Mouse (Mus musculus) heart, embryonic 16.5 days (tissue): ENCODE results near the gene Cdc123. TPM values are rescaled to one million over a fixed set of nuclear protein-coding genes. Genes with fewer than 3 reads are reported as not detected.

Experiments
- ATAC-seq: fragments of 200-750 bp; cut with Nextera tagmentation; replicated peaks from 2 replicates; pipeline ENCODE4 v1.8.0; 2017; ENCODE audit warnings: moderate number of reproducible peaks; ENCODE audit not compliant: insufficient read depth, low FRiP score; ENCODE audit errors: extremely low read depth
- H3K27ac ChIP-seq: fragments of 300-500 bp; sonication (generic); 2 replicates; pipeline ENCODE4 v1.5.1; 2014; ENCODE audit warnings: mild to moderate bottlenecking, low read length, control low read depth, moderate library complexity
- H3K27me3 ChIP-seq: fragments of 300-500 bp; sonication (generic); 2 replicates; pipeline ENCODE4 v1.6.1; 2014; ENCODE audit warnings: low read length, mixed read lengths; ENCODE audit not compliant: control insufficient read depth, insufficient read depth
- H3K36me3 ChIP-seq: fragments of 300-500 bp; sonication (generic); 2 replicates; pipeline ENCODE4 v1.6.1; 2014; ENCODE audit not compliant: control insufficient read depth, insufficient read depth
- H3K4me1 ChIP-seq: fragments of 300-500 bp; sonication (generic); 2 replicates; pipeline ENCODE4 v1.6.1; 2014; ENCODE audit warnings: low read length, mixed read lengths; ENCODE audit not compliant: control insufficient read depth, insufficient read depth
- H3K4me2 ChIP-seq: fragments of 300-500 bp; sonication (generic); 2 replicates; pipeline ENCODE4 v1.6.1; 2014; ENCODE audit warnings: low read depth, mild to moderate bottlenecking, control low read depth, low read length
- H3K4me3 ChIP-seq: fragments of 300-500 bp; sonication (generic); 2 replicates; pipeline ENCODE4 v1.5.1; 2014; ENCODE audit warnings: mild to moderate bottlenecking, control low read depth, low read length
- H3K9ac ChIP-seq: fragments of 300-500 bp; sonication (generic); 2 replicates; pipeline ENCODE4 v1.6.1; 2014; ENCODE audit warnings: low read length, control low read depth
- H3K9me3 ChIP-seq: fragments of 300-500 bp; sonication (generic); replicated peaks from 2 replicates; pipeline ENCODE4 v1.6.1; 2016; ENCODE audit warnings: low read length; ENCODE audit not compliant: control insufficient read depth
- WGBS: fragments of 180-500 bp; shearing (Covaris S2); extraction: QIAGEN DNeasy Blood & Tissue Kit; methylation state at CpG from one replicate; pipeline ENCODE4 v1.1.7; 2014; 5-methylcytosine and 5-hydroxymethylcytosine counted together
- polyA plus RNA-seq: library from polyadenylated mRNA; unstranded; fragments of >200 nt; fragmentation: Nextera tagmentation; extraction: Ambion mirVana; gene quantifications from 2 replicates; pipeline ENCODE4 v1.2.1, GENCODE M21; 2015

Cdc123 gene
- polyA plus RNA-seq, 1 experiment from 2014 or later = 184 TPM

DNA sequence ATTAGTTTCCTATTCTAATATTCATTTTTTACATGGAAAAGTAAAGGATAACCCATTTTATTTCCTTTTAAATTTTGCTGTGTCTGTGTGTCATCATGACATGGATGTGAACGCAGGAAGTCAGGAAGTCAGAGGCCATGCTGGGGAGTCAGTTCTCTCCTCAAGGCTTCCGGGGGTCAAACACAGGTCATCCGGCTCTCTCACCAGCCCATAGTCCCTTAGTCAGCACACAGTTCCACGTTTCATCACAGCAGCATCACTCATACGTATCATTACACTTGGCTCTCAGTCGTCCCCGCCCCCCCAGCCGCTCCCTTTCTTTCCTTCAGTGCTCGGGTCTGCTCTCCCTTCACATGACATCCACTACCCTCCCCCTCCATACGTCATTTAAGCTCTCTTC is 51.2 kb downstream of the Cdc123 start:
- no peak overlapping the region for H3K4me3 ChIP-seq
- H3K27ac ChIP-seq = no peak overlapping the region
- 81% methylated on average over 10 of the region's 10 CpGs for WGBS
- ATAC-seq = no peak
- no peak overlapping the region for H3K4me2 ChIP-seq
- no peaks in the 10 kb centered on the region for H3K4me1 ChIP-seq
- peaks cover 46% of the 10 kb centered on the region for H3K36me3 ChIP-seq
- H3K9me3 ChIP-seq = 0 out of 2 replicates have a peak, but pooled peaks cover 2% of the 10 kb centered on the region
- no peaks in the 10 kb centered on the region for H3K27me3 ChIP-seq
- no peak overlapping the region for H3K9ac ChIP-seq

DNA sequence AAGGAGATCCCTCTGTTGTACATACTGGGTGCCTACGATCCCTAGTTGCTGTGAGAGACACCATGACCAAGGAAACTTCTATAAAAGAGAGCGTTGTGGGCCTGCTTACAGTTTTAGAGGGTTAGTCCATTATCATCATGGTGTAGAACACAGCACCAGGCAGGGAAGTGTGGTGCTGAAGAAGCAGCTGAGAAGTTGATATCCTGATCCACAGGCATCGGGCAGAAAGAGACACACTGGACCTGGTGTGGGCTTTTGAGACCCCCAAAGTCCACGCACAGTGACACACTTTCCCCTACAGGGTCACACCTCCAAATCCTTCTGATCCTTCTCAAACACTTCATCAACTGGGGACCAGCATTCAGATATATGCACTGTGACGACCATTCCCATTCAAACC is 52.9 kb downstream of the Cdc123 start:
- Histone ChIP-seq H3K9ac (no peak overlapping the region), H3K27me3 (no peaks in the 10 kb centered on the region), H3K4me2 (no peak overlapping the region), H3K4me3 (no peak overlapping the region), H3K4me1 (no peaks in the 10 kb centered on the region), H3K36me3 (peaks cover 37% of the 10 kb centered on the region), H3K9me3 (0 out of 2 replicates have a peak, but pooled peaks cover 2% of the 10 kb centered on the region), H3K27ac (no peak overlapping the region)
- whole genome bisulfite sequencing = 93% methylated on average over 5 of the region's 5 CpGs
- no peak for ATAC-seq

DNA sequence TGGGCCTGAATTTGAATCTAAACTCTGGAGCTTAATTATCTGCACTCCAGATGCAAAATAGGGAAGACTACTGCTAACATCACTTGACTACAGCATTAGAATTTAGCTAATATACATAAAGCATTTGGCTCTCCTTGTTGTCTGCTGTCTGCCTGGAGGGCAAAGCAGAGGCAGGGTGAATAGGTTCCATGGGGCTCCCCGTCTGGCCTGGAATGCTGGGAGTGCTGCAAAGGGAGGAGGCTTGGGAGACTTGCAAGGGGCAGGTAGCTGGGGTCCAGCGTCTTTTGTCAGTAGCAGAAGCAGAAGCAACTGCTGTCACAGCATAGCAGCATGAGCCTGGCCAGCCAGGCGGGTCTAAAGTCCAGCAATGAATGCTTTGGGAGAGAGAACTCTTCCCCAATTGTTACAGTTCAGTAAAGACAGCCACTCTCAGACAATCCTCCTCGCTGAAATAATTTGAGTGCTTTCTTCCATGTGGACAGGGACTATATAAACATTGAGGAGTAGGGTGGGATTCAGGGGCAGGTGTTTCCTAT is 55.3 kb downstream of the Cdc123 start:
- ATAC-seq = no peak
- H3K4me3 ChIP-seq = no peak overlapping the region
- H3K4me1 ChIP-seq = no peaks in the 10 kb centered on the region
- no peak overlapping the region for H3K4me2 ChIP-seq
- peaks cover 16% of the 10 kb centered on the region for H3K36me3 ChIP-seq
- H3K9me3 ChIP-seq = 0 out of 2 replicates have a peak, but pooled peaks cover 2% of the 10 kb centered on the region
- no peak overlapping the region for H3K27ac ChIP-seq
- no peaks in the 10 kb centered on the region for H3K27me3 ChIP-seq
- H3K9ac ChIP-seq = no peak overlapping the region
- 43% methylated on average over 4 of the region's 4 CpGs for WGBS

- H3K27ac ChIP-seq = no peak overlapping the region
- 0 out of 2 replicates have a peak, but pooled peaks cover under 1% of the 10 kb centered on the region for H3K36me3 ChIP-seq
- H3K9me3 ChIP-seq = no peaks in the 10 kb centered on the region
- H3K4me3 ChIP-seq = no peak overlapping the region
- H3K4me2 ChIP-seq = no peak overlapping the region
- no peaks in the 10 kb centered on the region for H3K27me3 ChIP-seq
- 85% methylated on average over 3 of the region's 3 CpGs for WGBS
- H3K9ac ChIP-seq = no peak overlapping the region
- ATAC-seq = no peak
- no peaks in the 10 kb centered on the region for H3K4me1 ChIP-seq
Measured at GRCm38 (mm10) chr2:5787391-5787790, 57.6 kb downstream of the Cdc123 start.

DNA sequence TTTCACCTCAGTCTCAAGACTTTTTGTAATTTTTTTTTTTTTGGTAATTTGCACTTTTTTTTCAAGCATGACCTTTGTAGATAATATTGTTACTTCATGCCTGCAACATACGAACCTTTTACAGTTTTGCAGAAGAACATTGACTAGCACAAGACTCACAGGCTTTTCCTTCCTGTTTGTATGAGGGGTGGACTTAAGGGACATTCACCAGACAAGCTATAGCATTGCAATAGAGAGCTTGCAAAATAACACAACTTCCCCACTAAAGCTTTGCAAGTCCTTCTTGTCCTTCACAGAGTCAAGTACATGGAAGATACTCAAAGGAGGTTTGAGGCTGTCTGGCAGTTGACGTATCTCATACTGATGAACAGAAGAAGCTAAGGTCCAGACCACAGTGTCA is 72.5 kb downstream of the Cdc123 start:
- WGBS = 69% methylated on average over 2 of the region's 2 CpGs
- H3K9me3 ChIP-seq = no peaks in the 10 kb centered on the region
- H3K4me1 ChIP-seq = no peaks in the 10 kb centered on the region
- no peak overlapping the region for H3K4me3 ChIP-seq
- no peak overlapping the region for H3K9ac ChIP-seq
- H3K27me3 ChIP-seq = no peaks in the 10 kb centered on the region
- no peak overlapping the region for H3K27ac ChIP-seq
- no peak for ATAC-seq
- no peak overlapping the region for H3K4me2 ChIP-seq
- H3K36me3 ChIP-seq = no peaks in the 10 kb centered on the region

DNA sequence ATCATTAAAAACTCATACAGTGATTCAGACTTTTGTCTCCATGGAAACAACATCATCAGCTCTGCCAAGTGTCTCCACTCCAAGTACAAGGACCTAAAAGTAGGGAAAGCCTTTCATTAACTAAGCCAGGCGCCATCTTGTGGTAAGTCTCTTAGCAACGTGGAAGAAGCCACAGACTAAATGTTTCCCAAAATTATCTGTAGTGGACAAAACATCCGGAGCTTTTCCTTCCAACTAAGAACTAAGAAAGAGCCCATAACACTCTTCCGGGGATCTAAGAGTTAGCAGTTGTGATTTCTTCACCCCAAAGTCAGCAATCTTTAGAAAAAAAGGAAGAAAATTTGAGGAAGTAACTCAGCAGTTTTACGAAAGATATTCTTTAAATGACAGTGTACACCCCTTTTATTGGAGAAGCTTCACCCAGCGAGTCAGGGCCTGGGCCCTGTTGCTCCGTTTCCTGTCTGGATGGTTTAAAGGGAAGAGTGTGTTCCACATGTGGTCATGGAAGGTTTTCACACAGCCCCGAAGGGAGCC is 74.2 kb downstream of the Cdc123 start:
- Histone ChIP-seq H3K4me1 (no peaks in the 10 kb centered on the region), H3K36me3 (no peaks in the 10 kb centered on the region), H3K9me3 (no peaks in the 10 kb centered on the region), H3K9ac (no peak overlapping the region), H3K27me3 (no peaks in the 10 kb centered on the region), H3K4me2 (no peak overlapping the region), H3K4me3 (no peak overlapping the region), H3K27ac (no peak overlapping the region)
- 42% methylated on average over 8 of the region's 8 CpGs for WGBS
- ATAC-seq = no peak

DNA sequence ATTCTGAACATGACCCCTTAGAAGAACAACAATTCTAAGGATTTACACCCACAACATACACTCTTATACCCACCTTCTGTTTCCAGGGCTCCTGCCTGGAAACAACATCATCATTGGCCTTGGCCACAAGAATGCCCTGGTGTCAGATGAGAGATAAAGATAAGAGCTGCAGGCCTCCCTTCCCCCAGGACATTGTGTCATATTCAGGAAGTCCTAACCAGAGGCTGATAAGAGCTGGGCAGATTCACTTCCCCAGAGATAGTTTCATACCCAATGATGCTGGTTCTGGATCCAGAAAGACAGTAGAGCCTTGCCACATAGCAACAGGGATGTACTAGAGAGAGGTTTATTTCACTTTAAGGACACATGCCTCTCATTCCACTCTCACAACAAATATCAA is 75.3 kb downstream of the Cdc123 start:
- no peaks in the 10 kb centered on the region for H3K27me3 ChIP-seq
- no peaks in the 10 kb centered on the region for H3K9me3 ChIP-seq
- H3K4me2 ChIP-seq = no peak overlapping the region
- no peaks in the 10 kb centered on the region for H3K36me3 ChIP-seq
- no peak overlapping the region for H3K9ac ChIP-seq
- H3K27ac ChIP-seq = no peak overlapping the region
- H3K4me3 ChIP-seq = no peak overlapping the region
- no peaks in the 10 kb centered on the region for H3K4me1 ChIP-seq
- no peak for ATAC-seq

- WGBS = 73% methylated on average over 4 of the region's 4 CpGs
- Histone ChIP-seq H3K36me3 (no peaks in the 10 kb centered on the region), H3K27ac (no peak overlapping the region), H3K9ac (no peak overlapping the region), H3K4me1 (no peaks in the 10 kb centered on the region), H3K4me2 (no peak overlapping the region), H3K27me3 (no peaks in the 10 kb centered on the region), H3K4me3 (no peak overlapping the region), H3K9me3 (no peaks in the 10 kb centered on the region)
- no peak for ATAC-seq
Measured at GRCm38 (mm10) chr2:5768946-5769345, 76.0 kb downstream of the Cdc123 start.

DNA sequence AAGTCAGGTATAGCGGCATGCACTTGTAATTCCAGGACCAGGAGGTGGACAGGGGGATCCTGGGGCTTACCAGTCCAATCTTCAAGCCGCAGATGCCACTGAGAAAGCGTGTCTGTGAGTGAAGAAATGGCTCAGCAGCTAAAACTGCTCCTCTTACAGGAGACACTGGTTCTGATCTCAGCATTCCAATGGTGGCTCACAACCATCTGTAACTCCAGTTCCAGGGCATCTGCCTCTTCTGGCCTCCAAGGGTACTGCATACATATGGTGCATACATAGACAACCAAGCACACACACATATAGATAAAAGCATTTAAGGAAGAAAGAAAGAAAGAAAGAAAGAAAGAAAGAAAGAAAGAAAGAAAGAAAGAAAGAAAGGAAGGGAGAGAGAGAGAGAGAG is 82.9 kb downstream of the Cdc123 start:
- H3K27me3 ChIP-seq = no peaks in the 10 kb centered on the region
- H3K36me3 ChIP-seq = no peaks in the 10 kb centered on the region
- no peak overlapping the region for H3K9ac ChIP-seq
- 94% methylated on average over 3 of the region's 3 CpGs for WGBS
- no peaks in the 10 kb centered on the region for H3K4me1 ChIP-seq
- no peak overlapping the region for H3K4me2 ChIP-seq
- no peak for ATAC-seq
- peaks cover 2% of the 10 kb centered on the region; the same call in 1 of the 2 replicates for H3K9me3 ChIP-seq
- no peak overlapping the region for H3K27ac ChIP-seq
- H3K4me3 ChIP-seq = no peak overlapping the region
